Mouse (Mus musculus): ENCODE data around the gene Popdc3.

DNA sequence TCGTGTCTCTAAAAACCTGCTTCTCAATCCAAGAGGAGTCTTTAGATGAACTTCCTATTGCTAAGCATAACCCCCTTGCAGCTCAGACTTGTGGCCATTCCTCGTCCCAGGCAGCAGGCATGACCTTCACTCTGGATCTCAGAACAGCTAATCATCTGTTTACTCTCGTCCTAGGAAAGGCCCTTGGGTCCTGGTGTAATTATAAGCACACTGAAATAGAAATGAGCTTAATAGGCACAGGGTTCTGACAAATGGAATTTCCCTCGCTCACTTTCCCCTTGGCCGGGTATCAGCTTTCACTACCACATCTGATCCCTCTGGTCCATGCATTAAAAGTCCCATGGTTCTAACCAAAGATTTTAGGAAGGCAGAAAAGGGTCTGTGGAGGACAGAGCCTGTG lies 185.5 kb downstream of the Popdc3 start:
- TF ChIP-seq POLR2A (IDR thresholded peaks at IDR 0.05; ENCODE audit: control insufficient read depth in 1 of 2, insufficient read depth in 1 of 2, low read depth in 1 of 2, low read length in 2 of 2, poor library complexity in 1 of 2) (no peak), CTCF (IDR thresholded peaks at IDR 0.05 in 2 of 3, conservative IDR thresholded peaks at IDR 0.05 in 1 of 3; ENCODE audit: control insufficient read depth in 1 of 3, insufficient read depth in 1 of 3, low read depth in 2 of 3, low read length in 3 of 3, poor library complexity in 1 of 3, severe bottlenecking in 1 of 3) (no peak), UBTF (IDR thresholded peaks at IDR 0.05; ENCODE audit: borderline replicate concordance, insufficient read depth, low read depth, low read length) (no peak), USF1 (IDR thresholded peaks at IDR 0.05; ENCODE audit: low read depth, low read length) (no peak), JUND (IDR thresholded peaks at IDR 0.05; ENCODE audit: low read depth, low read length) (no peak), ELF1 (IDR thresholded peaks at IDR 0.05; ENCODE audit: low read depth, low read length) (no peak), SIN3A (IDR thresholded peaks at IDR 0.05; ENCODE audit: low read length) (no peak)

Data from MEL (cell line).